Mouse (Mus musculus) thymus, postnatal 14 days (tissue): Measurements from ENCODE around the gene Tmem131.

Experiments used
- DNase-seq: peaks from one replicate; pipeline ENCODE4 v3.0.0; 2021

The Tmem131 gene

GRCm38 (mm10) chr1:36937648-36938047, 5.8 kb downstream of the Tmem131 start:
- DNase-seq, result no peak

DNA sequence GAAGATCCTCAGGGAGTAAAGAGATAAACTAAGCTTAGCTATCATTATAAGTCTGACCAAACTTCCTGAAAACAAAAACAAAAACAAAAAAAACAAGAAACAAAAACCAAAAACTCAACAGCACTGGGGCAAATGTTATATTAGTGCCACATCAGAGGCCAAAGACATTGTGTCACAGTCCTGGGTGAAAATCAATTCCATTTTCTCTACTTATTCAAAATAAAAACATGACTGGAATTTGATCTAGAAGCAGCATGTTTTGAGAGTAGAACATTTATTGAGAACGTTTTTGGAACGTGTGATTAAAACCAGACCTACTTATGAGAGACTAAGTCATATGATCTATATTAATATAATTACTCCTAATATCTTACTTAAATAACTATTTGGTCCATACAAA, 6.5 kb downstream of the Tmem131 start:
- no peak for DNase-seq

- DNase-seq, result no peak
These were observed 6.9 kb downstream of the Tmem131 start for GRCm38 (mm10) chr1:36936567-36936966.

GRCm38 (mm10) chr1:36934778-36935177, 8.7 kb downstream of the Tmem131 start:
- no peak for DNase-seq

DNA sequence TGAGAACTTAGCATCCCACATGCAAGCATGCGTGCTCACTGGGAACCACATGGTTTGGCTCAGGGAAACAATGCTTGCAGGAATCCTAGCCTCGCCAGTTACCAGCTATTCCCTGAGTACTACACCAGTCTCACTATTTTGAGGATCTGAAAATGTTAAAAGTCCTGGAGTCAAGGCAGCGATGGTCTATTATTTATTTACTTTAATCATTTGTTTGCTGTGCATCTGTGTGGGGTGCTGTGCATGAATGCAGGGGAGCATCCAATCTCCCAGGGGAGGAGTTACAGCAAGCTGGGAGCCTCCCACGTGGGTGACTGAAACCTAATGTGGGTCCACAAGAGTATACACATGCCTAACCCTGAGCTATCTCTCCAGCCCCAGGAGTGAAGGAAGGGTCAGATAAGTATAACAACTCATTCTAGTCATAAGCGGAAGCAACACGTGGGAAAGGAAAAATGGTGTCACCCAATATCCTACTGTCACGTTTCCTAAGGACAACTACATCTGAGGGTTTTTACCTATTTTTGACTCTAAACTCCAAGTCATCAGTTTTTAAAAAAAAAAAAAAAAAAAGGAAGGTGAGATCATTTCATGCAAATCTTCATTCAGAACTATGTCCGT, 9.4 kb downstream of the Tmem131 start:
- DNase-seq, result no peak

- DNase-seq, result no peak
These were observed 11.2 kb downstream of the Tmem131 start for GRCm38 (mm10) chr1:36932231-36932630.

DNA sequence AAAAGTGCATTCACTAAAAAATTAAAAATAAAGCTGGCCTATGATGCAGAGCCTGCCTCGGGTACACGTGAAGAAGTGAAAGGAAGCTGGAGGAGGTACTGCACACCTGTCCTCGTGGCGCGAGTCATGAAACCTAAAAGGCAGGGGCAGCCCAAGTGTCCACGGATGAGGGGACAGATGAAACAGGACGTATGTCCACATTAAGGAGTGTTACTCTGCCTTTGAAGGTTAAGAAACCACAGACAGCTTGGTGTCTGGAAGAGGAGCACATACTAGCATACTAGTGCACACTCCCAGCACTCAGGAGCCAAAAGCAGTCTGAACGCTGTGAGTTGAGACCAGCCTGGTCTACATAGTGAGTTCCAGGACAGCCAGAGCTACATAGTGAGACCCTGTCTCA, 12.6 kb downstream of the Tmem131 start:
- no peak for DNase-seq

GRCm38 (mm10) chr1:36929996-36930395, 13.5 kb downstream of the Tmem131 start:
- no peak for DNase-seq

GRCm38 (mm10) chr1:36928357-36929330, 14.8 kb downstream of the Tmem131 start:
- DNase-seq, result no peak

DNA sequence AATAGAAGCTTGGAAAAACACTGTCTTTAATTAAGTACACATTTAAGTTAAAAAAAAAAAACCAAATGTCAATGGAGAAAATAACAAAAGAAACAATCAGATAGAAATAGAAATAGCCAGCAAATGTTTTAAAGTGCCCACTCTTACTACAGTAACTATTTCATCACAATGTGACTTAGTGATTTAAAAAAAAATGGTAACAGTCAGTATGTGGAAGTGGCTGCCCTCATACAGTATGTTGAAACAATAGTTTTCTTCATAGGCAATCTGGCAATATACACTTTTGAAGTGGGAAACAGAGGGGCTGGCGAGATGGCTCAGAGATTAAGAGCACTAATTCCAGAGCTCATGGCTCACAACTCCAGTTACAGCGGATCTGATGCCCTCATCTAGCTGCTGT, 15.9 kb downstream of the Tmem131 start:
- no peak for DNase-seq

DNA sequence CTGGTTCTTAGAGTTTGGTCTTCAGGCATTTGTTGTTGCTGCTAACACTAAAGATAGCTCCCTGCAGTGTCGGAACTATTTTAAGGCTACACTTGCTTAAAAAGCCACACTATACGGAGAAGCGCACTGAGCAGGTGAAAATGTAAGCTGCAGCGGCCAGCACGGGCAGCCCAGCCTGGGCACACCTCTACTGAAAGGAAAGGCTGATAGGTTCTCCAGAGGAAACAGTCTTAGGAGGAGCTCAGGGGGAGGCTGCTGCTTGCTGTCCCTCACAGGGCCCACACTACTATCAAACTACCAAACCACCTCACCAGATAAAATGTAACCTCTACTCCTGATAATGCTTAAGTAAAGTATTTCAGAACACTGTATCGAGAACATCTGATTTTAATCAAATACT, 16.7 kb downstream of the Tmem131 start:
- no peak for DNase-seq

DNA sequence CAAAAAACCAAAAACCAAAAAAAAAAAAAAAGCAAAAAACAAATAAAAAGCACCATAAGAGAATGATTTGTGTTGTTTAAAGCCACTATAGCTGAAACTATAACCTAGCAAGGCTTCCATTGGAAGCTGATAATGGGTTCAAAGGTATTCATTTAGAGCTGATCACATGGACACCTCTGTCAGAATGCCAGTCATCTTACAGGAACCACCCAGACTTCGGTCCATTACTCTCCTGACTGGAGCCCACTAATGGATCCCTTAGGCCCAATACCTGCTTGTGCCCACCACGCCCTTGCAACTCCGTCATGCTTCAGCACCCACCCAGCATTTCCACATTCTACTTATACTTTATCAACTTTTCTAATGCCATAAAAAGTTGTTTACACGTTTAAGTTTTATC, 17.2 kb downstream of the Tmem131 start:
- no peak for DNase-seq

GRCm38 (mm10) chr1:36925781-36926180, 17.7 kb downstream of the Tmem131 start:
- no peak for DNase-seq

DNA sequence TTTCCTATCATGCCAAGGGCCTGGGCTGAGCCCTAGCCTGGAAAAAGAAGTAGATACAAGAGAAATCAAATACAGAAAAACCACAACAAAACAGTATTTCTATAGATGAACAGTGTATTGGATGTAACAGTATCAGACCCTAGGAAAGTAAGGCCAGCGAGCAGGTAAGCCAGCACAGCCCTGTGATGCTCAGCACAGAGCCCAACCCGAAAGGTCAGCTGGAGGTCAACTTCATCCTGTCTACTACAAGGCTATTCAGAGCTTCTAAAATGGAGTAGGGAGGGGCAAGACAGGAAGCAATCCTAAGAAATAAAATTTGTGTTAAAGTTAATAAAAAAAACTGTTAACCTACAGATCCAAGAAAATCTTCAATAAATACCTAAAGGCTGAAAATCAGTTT, 18.6 kb downstream of the Tmem131 start:
- no peak for DNase-seq

DNA sequence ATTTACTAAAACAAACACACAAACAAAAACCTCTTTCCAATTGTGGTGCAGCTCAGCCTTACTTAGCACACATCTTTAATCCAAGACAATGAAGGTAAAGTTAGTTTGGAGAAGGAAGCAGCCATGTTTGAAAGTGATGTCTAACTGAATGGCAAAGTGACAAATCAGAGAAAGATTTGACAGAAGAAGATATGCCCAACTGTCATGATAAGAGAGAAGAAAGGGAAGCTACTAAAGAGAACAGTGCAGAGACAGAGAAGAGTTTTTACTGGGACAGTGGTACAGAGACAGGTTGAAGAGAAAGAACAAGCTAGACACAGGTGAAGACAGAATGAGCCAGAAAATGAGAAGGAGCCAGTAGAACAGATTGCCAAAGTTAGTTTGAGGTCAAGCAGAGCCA, 19.6 kb downstream of the Tmem131 start:
- no peak for DNase-seq

GRCm38 (mm10) chr1:36922623-36923421, 20.6 kb downstream of the Tmem131 start:
- no peak for DNase-seq

GRCm38 (mm10) chr1:36921614-36922393, 21.7 kb downstream of the Tmem131 start:
- DNase-seq, result peak; percentile 78

DNA sequence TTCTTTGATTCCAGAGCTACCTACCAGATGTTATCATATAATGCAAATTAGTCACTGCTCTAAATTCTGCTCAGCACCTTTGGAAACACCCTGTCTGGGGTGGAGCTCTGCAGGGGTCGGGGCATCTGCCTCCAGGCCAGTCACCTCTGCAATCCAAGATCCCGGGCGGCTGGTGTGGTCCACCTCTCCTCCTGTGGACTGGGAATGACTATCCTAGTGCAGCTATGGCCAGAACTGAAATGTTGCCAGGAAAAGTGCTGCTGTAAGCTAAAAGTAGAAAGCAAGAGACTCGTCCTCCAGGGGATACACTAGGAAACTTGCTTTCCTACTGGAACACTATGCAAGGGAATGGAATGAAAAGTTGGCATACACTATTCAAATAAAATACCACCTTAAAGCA, 22.7 kb downstream of the Tmem131 start:
- DNase-seq, result peak; percentile 40

DNA sequence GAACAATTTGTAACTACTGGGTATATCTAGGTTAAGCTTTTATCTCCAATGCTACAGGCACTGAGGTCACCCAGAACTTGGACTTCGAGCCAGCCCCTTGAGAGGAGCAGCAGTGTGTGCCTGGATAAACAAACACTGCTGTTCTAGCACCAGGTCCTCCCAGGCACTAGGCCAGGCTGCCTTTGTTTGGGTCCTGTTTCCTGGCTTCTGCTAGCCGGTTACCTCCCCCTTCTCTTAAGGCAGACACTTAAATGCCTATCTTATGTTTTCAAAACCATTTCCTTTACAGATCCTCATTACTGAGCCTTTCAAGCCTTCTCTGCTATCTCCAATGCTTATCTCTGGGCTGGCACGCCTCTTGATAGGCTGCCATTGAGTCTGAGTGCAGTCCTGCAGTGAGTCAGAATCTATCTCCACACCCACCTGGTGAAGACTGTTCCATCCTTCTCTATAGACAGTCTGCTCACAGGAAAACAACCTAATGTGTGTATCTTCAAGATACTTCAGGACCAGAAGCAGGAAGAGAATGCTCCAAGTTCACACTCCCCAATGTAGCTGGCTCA, 23.2 kb downstream of the Tmem131 start:
- peak; percentile 63 for DNase-seq

- peak; percentile 73 for DNase-seq
These were observed 23.7 kb downstream of the Tmem131 start for GRCm38 (mm10) chr1:36919728-36920127.

- DNase-seq, result no peak
These were observed 26.0 kb downstream of the Tmem131 start for GRCm38 (mm10) chr1:36917423-36917822.

- DNase-seq, result peak; percentile 48
These were observed 28.3 kb downstream of the Tmem131 start for GRCm38 (mm10) chr1:36915200-36915580.
